Mouse (Mus musculus): Measurements from ENCODE around the gene Anpep. TPM values are rescaled to one million over a fixed set of nuclear protein-coding genes. Genes with fewer than 3 reads are reported as not detected.

The Anpep gene
- polyA plus RNA-seq, 1 experiment from 2014 or later = 3.4 TPM

- no peak overlapping the region for H3K9ac ChIP-seq (replicated peaks)
- ATAC-seq (replicated peaks) = no peak
- H3K4me2 ChIP-seq (replicated peaks) = no peak overlapping the region
- H3K36me3 ChIP-seq = no peaks in the 10 kb centered on the region
- H3K4me1 ChIP-seq = peaks cover 3% of the 10 kb centered on the region; the same call in 1 of the 2 replicates
- no peaks in the 10 kb centered on the region for H3K9me3 ChIP-seq
- H3K4me3 ChIP-seq = no peak overlapping the region
- H3K27me3 ChIP-seq = no peaks in the 10 kb centered on the region
- no peak overlapping the region for H3K27ac ChIP-seq (replicated peaks)
- 86% methylated on average over 12 of the region's 12 CpGs for WGBS
Measured at GRCm38 (mm10) chr7:79822092-79822695, 38.7 kb downstream of the Anpep start.

GRCm38 (mm10) chr7:79819996-79820395 is 40.9 kb downstream of the Anpep start:
- Histone ChIP-seq H3K9me3 (no peaks in the 10 kb centered on the region), H3K4me3 (no peak overlapping the region), H3K9ac (replicated peaks) (no peak overlapping the region), H3K36me3 (no peaks in the 10 kb centered on the region), H3K4me2 (replicated peaks) (no peak overlapping the region), H3K4me1 (peaks cover 3% of the 10 kb centered on the region; the same call in 1 of the 2 replicates), H3K27me3 (no peaks in the 10 kb centered on the region), H3K27ac (replicated peaks) (no peak overlapping the region)
- 49% methylated on average over 11 of the region's 11 CpGs for WGBS
- ATAC-seq (replicated peaks) = no peak

GRCm38 (mm10) chr7:79819515-79819914 is 41.3 kb downstream of the Anpep start:
- no peaks in the 10 kb centered on the region for H3K9me3 ChIP-seq
- peaks cover 3% of the 10 kb centered on the region; the same call in 1 of the 2 replicates for H3K4me1 ChIP-seq
- no peak overlapping the region for H3K4me2 ChIP-seq (replicated peaks)
- no peaks in the 10 kb centered on the region for H3K36me3 ChIP-seq
- ATAC-seq (replicated peaks) = no peak
- WGBS = 55% methylated on average over 4 of the region's 4 CpGs
- no peak overlapping the region for H3K27ac ChIP-seq (replicated peaks)
- H3K4me3 ChIP-seq = no peak overlapping the region
- H3K9ac ChIP-seq (replicated peaks) = no peak overlapping the region
- no peaks in the 10 kb centered on the region for H3K27me3 ChIP-seq

- no peak overlapping the region for H3K27ac ChIP-seq (replicated peaks)
- ATAC-seq (replicated peaks) = no peak
- H3K4me2 ChIP-seq (replicated peaks) = no peak overlapping the region
- H3K9ac ChIP-seq (replicated peaks) = no peak overlapping the region
- no peaks in the 10 kb centered on the region for H3K36me3 ChIP-seq
- no peaks in the 10 kb centered on the region for H3K27me3 ChIP-seq
- 3% methylated on average over 6 of the region's 6 CpGs for WGBS
- no peak overlapping the region for H3K4me3 ChIP-seq
- peaks cover 3% of the 10 kb centered on the region; the same call in 1 of the 2 replicates for H3K4me1 ChIP-seq
- H3K9me3 ChIP-seq = no peaks in the 10 kb centered on the region
Measured at GRCm38 (mm10) chr7:79818321-79818720, 42.5 kb downstream of the Anpep start.

GRCm38 (mm10) chr7:79813409-79813808 is 47.5 kb downstream of the Anpep start:
- H3K4me1 ChIP-seq = peaks cover 8% of the 10 kb centered on the region
- no peaks in the 10 kb centered on the region for H3K9me3 ChIP-seq
- no peak overlapping the region for H3K9ac ChIP-seq (replicated peaks)
- no peak overlapping the region for H3K27ac ChIP-seq (replicated peaks)
- ATAC-seq (replicated peaks) = no peak
- 0 out of 2 replicates have a peak, but pooled peaks cover 3% of the 10 kb centered on the region for H3K27me3 ChIP-seq
- no peak overlapping the region for H3K4me3 ChIP-seq
- no peak overlapping the region for H3K4me2 ChIP-seq (replicated peaks)
- H3K36me3 ChIP-seq = no peaks in the 10 kb centered on the region
- 97% methylated on average over 1 of the region's 1 CpGs for WGBS

- H3K9ac ChIP-seq (replicated peaks) = peak within 1 kb of the TSS; percentile 57
- peak within 1 kb of the TSS; percentile 76 for H3K4me2 ChIP-seq (replicated peaks)
- peak; percentile 75 for ATAC-seq (replicated peaks)
- H3K9me3 ChIP-seq = no peaks in the 10 kb centered on the region
- H3K27ac ChIP-seq (replicated peaks) = no peak within 1 kb of the TSS
- H3K36me3 ChIP-seq = no peaks in the 10 kb centered on the region
- 0 out of 2 replicates have a peak, but pooled peaks cover 3% of the 10 kb centered on the region for H3K27me3 ChIP-seq
- peaks cover 8% of the 10 kb centered on the region for H3K4me1 ChIP-seq
- 19% methylated on average over 71 of the region's 71 CpGs for WGBS
- H3K4me3 ChIP-seq = peak within 1 kb of the TSS; percentile 44
Measured at GRCm38 (mm10) chr7:79810611-79811506, 50.0 kb downstream of the Anpep start, which contains the start of gene Mesp2. Gene Mesp2 (plus strand): TSS chr7:79810727.

GRCm38 (mm10) chr7:79808561-79808960 is 52.3 kb downstream of the Anpep start:
- ATAC-seq (replicated peaks) = no peak
- WGBS = 90% methylated on average over 7 of the region's 7 CpGs
- Histone ChIP-seq H3K4me2 (replicated peaks) (no peak overlapping the region), H3K4me1 (peaks cover 8% of the 10 kb centered on the region), H3K9ac (replicated peaks) (no peak overlapping the region), H3K9me3 (no peaks in the 10 kb centered on the region), H3K4me3 (no peak overlapping the region), H3K36me3 (no peaks in the 10 kb centered on the region), H3K27me3 (0 out of 2 replicates have a peak, but pooled peaks cover 3% of the 10 kb centered on the region), H3K27ac (replicated peaks) (no peak overlapping the region)

- Histone ChIP-seq H3K4me3 (no peak overlapping the region), H3K4me1 (no peaks in the 10 kb centered on the region), H3K27ac (replicated peaks) (no peak overlapping the region), H3K27me3 (no peaks in the 10 kb centered on the region), H3K9ac (replicated peaks) (no peak overlapping the region), H3K9me3 (no peaks in the 10 kb centered on the region), H3K36me3 (no peaks in the 10 kb centered on the region), H3K4me2 (replicated peaks) (no peak overlapping the region)
- no peak for ATAC-seq (replicated peaks)
- 51% methylated on average over 2 of the region's 2 CpGs for WGBS
Measured at GRCm38 (mm10) chr7:79803887-79804286, 57.0 kb downstream of the Anpep start.

- H3K4me2 ChIP-seq (replicated peaks) = no peak overlapping the region
- no peaks in the 10 kb centered on the region for H3K27me3 ChIP-seq
- H3K4me3 ChIP-seq = no peak overlapping the region
- no peak overlapping the region for H3K9ac ChIP-seq (replicated peaks)
- H3K9me3 ChIP-seq = no peaks in the 10 kb centered on the region
- 75% methylated on average over 5 of the region's 5 CpGs for WGBS
- ATAC-seq (replicated peaks) = no peak
- H3K27ac ChIP-seq (replicated peaks) = no peak overlapping the region
- H3K4me1 ChIP-seq = no peaks in the 10 kb centered on the region
- no peaks in the 10 kb centered on the region for H3K36me3 ChIP-seq
Measured at GRCm38 (mm10) chr7:79802037-79802436, 58.8 kb downstream of the Anpep start.

- WGBS = 76% methylated on average over 11 of the region's 11 CpGs
- Histone ChIP-seq H3K4me3 (no peak overlapping the region), H3K9ac (replicated peaks) (no peak overlapping the region), H3K36me3 (no peaks in the 10 kb centered on the region), H3K9me3 (no peaks in the 10 kb centered on the region), H3K27me3 (no peaks in the 10 kb centered on the region), H3K27ac (replicated peaks) (no peak overlapping the region), H3K4me1 (no peaks in the 10 kb centered on the region), H3K4me2 (replicated peaks) (no peak overlapping the region)
- ATAC-seq (replicated peaks) = no peak
Measured at GRCm38 (mm10) chr7:79801391-79801790, 59.5 kb downstream of the Anpep start.

GRCm38 (mm10) chr7:79800336-79800735 is 60.5 kb downstream of the Anpep start:
- no peak overlapping the region for H3K4me2 ChIP-seq (replicated peaks)
- no peaks in the 10 kb centered on the region for H3K4me1 ChIP-seq
- no peaks in the 10 kb centered on the region for H3K9me3 ChIP-seq
- no peaks in the 10 kb centered on the region for H3K36me3 ChIP-seq
- no peak for ATAC-seq (replicated peaks)
- 86% methylated on average over 4 of the region's 4 CpGs for WGBS
- no peak overlapping the region for H3K4me3 ChIP-seq
- no peaks in the 10 kb centered on the region for H3K27me3 ChIP-seq
- no peak overlapping the region for H3K27ac ChIP-seq (replicated peaks)
- H3K9ac ChIP-seq (replicated peaks) = no peak overlapping the region

GRCm38 (mm10) chr7:79799506-79799905 is 61.4 kb downstream of the Anpep start:
- no peak; the same call in 1 of the 2 replicates for ATAC-seq (replicated peaks)
- no peaks in the 10 kb centered on the region for H3K4me1 ChIP-seq
- 72% methylated on average over 6 of the region's 6 CpGs for WGBS
- H3K27me3 ChIP-seq = no peaks in the 10 kb centered on the region
- H3K4me2 ChIP-seq (replicated peaks) = no peak overlapping the region
- H3K4me3 ChIP-seq = no peak overlapping the region
- H3K36me3 ChIP-seq = no peaks in the 10 kb centered on the region
- H3K27ac ChIP-seq (replicated peaks) = no peak overlapping the region
- no peak overlapping the region for H3K9ac ChIP-seq (replicated peaks)
- no peaks in the 10 kb centered on the region for H3K9me3 ChIP-seq
